ENCODE assay signal across 26 mouse cellular contexts in the genomic region with DNA sequence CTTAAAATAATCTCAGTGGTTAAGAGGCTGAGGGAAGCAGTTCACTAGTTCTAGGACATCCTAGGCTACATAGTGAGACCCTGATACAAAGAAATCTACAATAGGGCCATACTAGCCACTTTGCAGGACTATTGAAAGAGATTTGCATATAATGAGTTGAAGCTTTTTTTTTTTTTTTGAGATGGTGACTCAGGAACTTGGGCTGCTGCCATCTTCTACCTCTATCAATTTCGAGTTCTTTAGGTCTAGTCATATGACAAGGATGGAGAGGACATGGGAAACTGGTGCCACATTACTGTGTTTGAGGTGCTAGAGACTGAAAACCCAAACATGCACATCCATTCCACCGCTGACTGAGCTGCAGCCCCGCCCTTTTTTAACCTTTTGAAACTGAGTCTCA. TPM values are rescaled to one million over a fixed set of nuclear protein-coding genes. Genes with fewer than 3 reads are reported as not detected.
DNase-seq lines count a peak whose midpoint lies in the region; ATAC-seq and TF ChIP-seq lines count a peak whose summit lies in the region.
"Had no signal": no experiment of that assay in that cellular context is flagged by ENCODE, and none has a peak within 500 bp of the region (broad histone marks: within the 10 kb centered on the region; RNA-seq: fewer than 3 reads in every experiment).

No protein-coding gene starts in this region.

- DNase-seq in 3T3-L1 (ENCODE audit: low read depth, low spot score) (peak; percentile 31), ES-E14 (ENCODE audit: low read depth, low spot score) (no peak), MEL (ENCODE audit: low read depth, low spot score) (peak; percentile 54), NIH3T3 (ENCODE audit: low read depth) (peak; percentile 46)
- no peak for DNase-seq in forebrain, postnatal 0 days
- DNase-seq in adrenal gland, postnatal 36 days, result no peak
- no peak for DNase-seq in urinary bladder, postnatal 14 days (ENCODE audit: low spot score)
- DNase-seq: adrenal gland, adult 2 months; adrenal gland, adult 8-10 months; adrenal gland, postnatal 10 days; adrenal gland, postnatal 14 days; adrenal gland, postnatal 25 days; B cell, adult 2 months; cerebellum, adult 11 months; cerebellum, adult 11-12 months; cerebellum, adult 18-20 months; cerebellum, adult 2 months; cerebellum, adult 8-10 months; cerebellum, adult 9-10 months; cerebellum, adult 9-11 months had no signal

- TF ChIP-seq POLR2A in MEL (IDR thresholded peaks at IDR 0.05; ENCODE audit: control insufficient read depth in 1 of 2, insufficient read depth in 1 of 2, low read depth in 1 of 2, low read length in 2 of 2, poor library complexity in 1 of 2), result no peak

- no peak for ATAC-seq in kidney, embryonic 14.5 days (ENCODE audit: low FRiP score, low TSS enrichment)
- ATAC-seq in forebrain, postnatal 0 days, result no peak
- ATAC-seq: activated CD4-positive, CD25-positive, alpha-beta regulatory T cell, adult 4 months; CD4-positive, CD25-positive, alpha-beta regulatory T cell, adult 4 months; Patski had no signal

- H3K36me3 ChIP-seq in ES-E14 (ENCODE audit: control insufficient read depth, insufficient read depth, low read length, poor library complexity, severe bottlenecking) (no peaks in the 10 kb centered on the region), MEL (ENCODE audit: control insufficient read depth in 1 of 2, insufficient read depth in 2 of 2, low read length in 2 of 2) (peaks cover 0 to 8% of the 10 kb centered on the region in 2 experiments; a peak in 2 of 4 replicates)
- no peaks in the 10 kb centered on the region for H3K36me3 ChIP-seq in kidney, embryonic 14.5 days (ENCODE audit: control insufficient read depth, insufficient read depth, low read length)
- no peaks in the 10 kb centered on the region for H3K36me3 ChIP-seq in forebrain, postnatal 0 days (ENCODE audit: insufficient read depth)

- TF ChIP-seq RAD21 in MEL (IDR thresholded peaks at IDR 0.05; ENCODE audit: low read depth, low read length), result no peak

- no peaks in the 10 kb centered on the region for H3K27me3 ChIP-seq in MEL (ENCODE audit: control insufficient read depth in 1 of 2, insufficient read depth in 2 of 2, low read length in 2 of 2)
- no peaks in the 10 kb centered on the region for H3K27me3 ChIP-seq in kidney, embryonic 14.5 days (ENCODE audit: control insufficient read depth, insufficient read depth, low read length)
- H3K27me3 ChIP-seq in forebrain, postnatal 0 days (ENCODE audit: insufficient read depth, low read length), result no peaks in the 10 kb centered on the region
- H3K27me3 ChIP-seq: CH12.LX, Patski had no signal

- TF ChIP-seq CTCF in MEL (IDR thresholded peaks at IDR 0.05 in 2 of 3, conservative IDR thresholded peaks at IDR 0.05 in 1 of 3; ENCODE audit: control insufficient read depth in 1 of 3, insufficient read depth in 1 of 3, low read depth in 2 of 3, low read length in 3 of 3, poor library complexity in 1 of 3, severe bottlenecking in 1 of 3), result no peak
- TF ChIP-seq CTCF in forebrain, postnatal 0 days (IDR thresholded peaks at IDR 0.05; ENCODE audit: low read depth), result no peak

- 0 out of 4 replicates have a peak, but pooled peaks cover 0 to 1% of the 10 kb centered on the region in 2 experiments for H3K4me1 ChIP-seq in ES-E14 (ENCODE audit: control insufficient read depth in 2 of 2, insufficient read depth in 2 of 2, low read length in 2 of 2, poor library complexity in 1 of 2)
- peaks cover 5 to 6% of the 10 kb centered on the region in 2 experiments; a peak in 3 of 4 replicates for H3K4me1 ChIP-seq in MEL (ENCODE audit: control insufficient read depth in 1 of 2, insufficient read depth in 2 of 2, low read length in 2 of 2)
- no peaks in the 10 kb centered on the region for H3K4me1 ChIP-seq in kidney, embryonic 14.5 days (ENCODE audit: control insufficient read depth, insufficient read depth, low read length)
- no peaks in the 10 kb centered on the region for H3K4me1 ChIP-seq in forebrain, postnatal 0 days (ENCODE audit: insufficient read depth)

- H3K4me3 ChIP-seq in ES-E14 (ENCODE audit: insufficient read depth in 1 of 2, low read depth in 1 of 2, low read length in 2 of 2, poor library complexity in 1 of 2, severe bottlenecking in 1 of 2) (no peak overlapping the region), MEL (ENCODE audit: control insufficient read depth in 1 of 2, insufficient read depth in 1 of 2, low read depth in 2 of 2, low read length in 2 of 2) (no peak overlapping the region)
- H3K4me3 ChIP-seq in kidney, embryonic 14.5 days (ENCODE audit: low read length), result no peak overlapping the region
- no peak overlapping the region for H3K4me3 ChIP-seq in forebrain, postnatal 0 days (ENCODE audit: low read depth, low read length)

- in situ Hi-C loops in ES-E14 (cut with MboI; ENCODE audit: low sequenced_read_pairs in 2 of 2, unreplicated experiment in 2 of 2), result no loop called here

- no peaks in the 10 kb centered on the region for H3K79me2 ChIP-seq in MEL (ENCODE audit: control insufficient read depth, insufficient read depth, low read length, poor library complexity)

- H3K4me2 ChIP-seq in kidney, embryonic 14.5 days (replicated peaks; ENCODE audit: low read depth, low read length), result no peak overlapping the region
- H3K4me2 ChIP-seq in forebrain, postnatal 0 days (ENCODE audit: low read depth), result no peak overlapping the region

- H3K27ac ChIP-seq in ES-E14 (ENCODE audit: insufficient read depth, low read depth, low read length, poor library complexity, severe bottlenecking) (no peak overlapping the region), MEL (ENCODE audit: control insufficient read depth, low read depth, low read length) (no peak overlapping the region)
- H3K27ac ChIP-seq in kidney, embryonic 14.5 days (ENCODE audit: low read depth, low read length), result no peak overlapping the region
- H3K27ac ChIP-seq in forebrain, postnatal 0 days (ENCODE audit: low read depth, low read length), result no peak overlapping the region

- H3K9me3 ChIP-seq in ES-E14 (ENCODE audit: control insufficient read depth, insufficient read depth, low read depth, low read length) (no peaks in the 10 kb centered on the region), MEL (replicated peaks; ENCODE audit: insufficient read depth, low read length) (no peaks in the 10 kb centered on the region)
- H3K9me3 ChIP-seq in kidney, embryonic 14.5 days (ENCODE audit: control insufficient read depth, low read length), result no peaks in the 10 kb centered on the region
- H3K9me3 ChIP-seq in forebrain, postnatal 0 days (ENCODE audit: low read length), result no peaks in the 10 kb centered on the region
- H3K9me3 ChIP-seq: G1E had no signal

- H3K9ac ChIP-seq in ES-E14 (ENCODE audit: insufficient read depth, low read depth, low read length, poor library complexity, severe bottlenecking) (no peak overlapping the region), MEL (ENCODE audit: control insufficient read depth, low read depth, low read length, poor library complexity, severe bottlenecking) (no peak overlapping the region)
- H3K9ac ChIP-seq in kidney, embryonic 14.5 days (ENCODE audit: low read depth, low read length), result no peak overlapping the region
- no peak overlapping the region for H3K9ac ChIP-seq in forebrain, postnatal 0 days

- TF ChIP-seq EP300 in MEL (IDR thresholded peaks at IDR 0.05; ENCODE audit: low read depth in 1 of 2, low read length in 2 of 2), result no peak

- 59% methylated on average over 3 of the region's 3 CpGs for WGBS in kidney, embryonic 14.5 days
- 60% methylated on average over 3 of the region's 3 CpGs for WGBS in forebrain, postnatal 0 days

RNA-seq across cellular contexts. Expression of a gene that starts 7.0 kb away (rescaled TPM):
- 15.5 and 20.8 TPM in 2 replicates for total RNA-seq in ES-E14 (2012; rRNA removed)
- 0.15 TPM in 1 of 2 replicates, not detected in the other for total RNA-seq in MEL (2012; rRNA removed)
- polyA plus RNA-seq in MEL (2012; ENCODE audit: insufficient read depth in 1 of 2, insufficient read length in 2 of 2, low read depth in 1 of 2, low replicate concordance in 2 of 2, missing spikeins in 1 of 2), result under 1 TPM in 1 of 2 experiments, not detected in 1; 0.10 TPM
- polyA plus RNA-seq in kidney, embryonic 14.5 days (2014; fragmentation: Nextera tagmentation; extraction: Ambion mirVana), result 22.1 and 27.2 TPM in 2 replicates
- total RNA-seq in forebrain, postnatal 0 days (2014; rRNA removed), result 15.5 and 16.5 TPM in 2 replicates
- polyA plus RNA-seq in forebrain, postnatal 0 days (2015; fragmentation: Nextera tagmentation; extraction: Ambion mirVana), result 20.3 and 20.4 TPM in 2 replicates
- total RNA-seq in adrenal gland, postnatal 36 days (2021), result 10 to 100 TPM; 17.9 to 19.4 TPM

RNA-seq across cellular contexts. Expression of a gene that starts 15.1 kb away (rescaled TPM):
- total RNA-seq in ES-E14 (2012; rRNA removed), result 0.63 and 1.2 TPM in 2 replicates
- 0.69 and 0.81 TPM in 2 replicates for total RNA-seq in MEL (2012; rRNA removed)
- polyA plus RNA-seq in MEL (2012; ENCODE audit: insufficient read depth in 1 of 2, insufficient read length in 2 of 2, low read depth in 1 of 2, low replicate concordance in 2 of 2, missing spikeins in 1 of 2), result 1 to 10 TPM in 1 of 2 experiments, not detected in 1; 1.3 TPM
- 1.1 and 1.9 TPM in 2 replicates for polyA plus RNA-seq in kidney, embryonic 14.5 days (2014; fragmentation: Nextera tagmentation; extraction: Ambion mirVana)
- total RNA-seq in forebrain, postnatal 0 days (2014; rRNA removed), result 3.0 and 4.0 TPM in 2 replicates
- polyA plus RNA-seq in forebrain, postnatal 0 days (2015; fragmentation: Nextera tagmentation; extraction: Ambion mirVana), result 2.3 and 3.0 TPM in 2 replicates
- total RNA-seq in adrenal gland, postnatal 36 days (2021), result 1 to 10 TPM; 1.9 to 2.4 TPM
- polyA plus RNA-seq: adrenal gland, adult 2 months had no signal

RNA-seq across cellular contexts. Expression of a gene that starts 15.2 kb away (rescaled TPM):
- total RNA-seq in ES-E14 (2012; rRNA removed) (6.4 and 6.9 TPM in 2 replicates), MEL (2012; rRNA removed) (5.7 and 8.7 TPM in 2 replicates)
- 10 to 100 TPM in 1 of 2 experiments, not detected in 1; 12.8 TPM for polyA plus RNA-seq in MEL (2012; ENCODE audit: insufficient read depth in 1 of 2, insufficient read length in 2 of 2, low read depth in 1 of 2, low replicate concordance in 2 of 2, missing spikeins in 1 of 2)
- polyA plus RNA-seq in kidney, embryonic 14.5 days (2014; fragmentation: Nextera tagmentation; extraction: Ambion mirVana), result 8.3 and 19.6 TPM in 2 replicates
- 12.5 and 14.0 TPM in 2 replicates for total RNA-seq in forebrain, postnatal 0 days (2014; rRNA removed)
- 9.5 and 12.4 TPM in 2 replicates for polyA plus RNA-seq in forebrain, postnatal 0 days (2015; fragmentation: Nextera tagmentation; extraction: Ambion mirVana)
- 100 to 1,000 TPM in 1 of 2 experiments, 10 to 100 TPM in 1; 99.3 to 172 TPM for total RNA-seq in adrenal gland, postnatal 36 days (2021)

RNA-seq across cellular contexts. Expression of a gene that starts 26.8 kb away (rescaled TPM):
- total RNA-seq in ES-E14 (2012; rRNA removed) (11.4 and 11.9 TPM in 2 replicates), MEL (2012; rRNA removed) (1.0 and 1.4 TPM in 2 replicates)
- polyA plus RNA-seq in MEL (2012; ENCODE audit: insufficient read depth in 1 of 2, insufficient read length in 2 of 2, low read depth in 1 of 2, low replicate concordance in 2 of 2, missing spikeins in 1 of 2), result 1 to 10 TPM in 1 of 2 experiments, not detected in 1; 2.9 TPM
- 25.0 and 50.2 TPM in 2 replicates for polyA plus RNA-seq in kidney, embryonic 14.5 days (2014; fragmentation: Nextera tagmentation; extraction: Ambion mirVana)
- 29.8 and 35.9 TPM in 2 replicates for total RNA-seq in forebrain, postnatal 0 days (2014; rRNA removed)
- polyA plus RNA-seq in forebrain, postnatal 0 days (2015; fragmentation: Nextera tagmentation; extraction: Ambion mirVana), result 28.8 and 33.9 TPM in 2 replicates
- total RNA-seq in adrenal gland, postnatal 36 days (2021), result 100 to 1,000 TPM; 178 to 227 TPM

RNA-seq across cellular contexts. Expression of a gene that starts 27.2 kb away (rescaled TPM):
- 10.5 and 13.0 TPM in 2 replicates for total RNA-seq in ES-E14 (2012; rRNA removed)
- 4.9 and 6.7 TPM in 2 replicates for total RNA-seq in MEL (2012; rRNA removed)
- polyA plus RNA-seq in MEL (2012; ENCODE audit: insufficient read depth in 1 of 2, insufficient read length in 2 of 2, low read depth in 1 of 2, low replicate concordance in 2 of 2, missing spikeins in 1 of 2), result 1 to 10 TPM in 1 of 2 experiments, not detected in 1; 7.7 TPM
- 21.0 and 23.2 TPM in 2 replicates for polyA plus RNA-seq in kidney, embryonic 14.5 days (2014; fragmentation: Nextera tagmentation; extraction: Ambion mirVana)
- total RNA-seq in forebrain, postnatal 0 days (2014; rRNA removed), result 18.2 and 22.1 TPM in 2 replicates
- 18.1 and 23.6 TPM in 2 replicates for polyA plus RNA-seq in forebrain, postnatal 0 days (2015; fragmentation: Nextera tagmentation; extraction: Ambion mirVana)
- total RNA-seq in adrenal gland, postnatal 36 days (2021), result 10 to 100 TPM; 13.7 to 15.6 TPM

Comparison
In these comparisons a context has a peak if more than half of its experiments do, and no peak if none do; other contexts are left out.
1. DNase-seq: peak in 3T3-L1 (single experiment), MEL (single experiment) and NIH3T3 (single experiment); none in ES-E14 (single experiment), forebrain, postnatal 0 days (single experiment), adrenal gland, postnatal 36 days (0 of 2) and urinary bladder, postnatal 14 days (single experiment).
2. RNA of a gene that starts 7.0 kb away (total RNA-seq): 15.5 to 20.8 TPM in ES-E14, 17.9 to 19.4 TPM in adrenal gland, postnatal 36 days and 15.5 to 16.5 TPM in forebrain, postnatal 0 days; 0.15 TPM in MEL; every median in the first group is over 10 times any median in the second.